Comparison of ENCODE assay signal across 9 mouse cellular contexts in the genomic region with DNA sequence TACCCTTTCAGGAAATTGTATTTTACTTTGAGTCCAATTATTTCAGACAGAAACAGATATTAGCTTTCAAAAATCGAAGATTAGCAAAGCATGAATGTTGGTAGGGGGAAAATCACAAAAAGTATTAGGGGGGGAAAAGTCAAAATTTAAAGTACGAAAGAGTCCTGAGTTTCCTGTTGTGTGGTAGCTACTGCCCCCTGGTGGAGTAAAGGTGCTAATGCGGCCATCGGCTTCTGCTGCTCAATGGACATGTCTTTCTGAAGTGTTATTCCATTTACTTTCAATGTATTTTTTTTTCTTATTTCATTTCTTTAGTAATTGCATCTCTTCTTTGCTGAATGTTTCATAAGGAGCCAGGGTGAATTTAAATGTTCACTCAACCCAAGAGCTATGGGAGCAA.
A peak's percentile ranks its signal among the peaks of the same experiment; 100 is the strongest.
DNase-seq lines count a peak whose midpoint lies in the region; ATAC-seq lines count a peak whose summit lies in the region.
"Had no signal": no experiment of that assay in that cellular context is flagged by ENCODE, and none has a peak within 500 bp of the region (broad histone marks: within the 10 kb centered on the region; RNA-seq: fewer than 3 reads in every experiment).

No protein-coding gene starts in this region.

- 14% methylated on average over 4 of the region's 4 CpGs for WGBS in embryonic facial prominence, embryonic 14.5 days

- no peak overlapping the region for H3K4me2 ChIP-seq in embryonic facial prominence, embryonic 14.5 days (ENCODE audit: low read depth, low read length)
- H3K4me2 ChIP-seq: liver, embryonic 15.5 days had no signal

- no peaks in the 10 kb centered on the region for H3K27me3 ChIP-seq in embryonic facial prominence, embryonic 14.5 days (replicated peaks; ENCODE audit: control insufficient read depth, insufficient read depth, low read length)
- H3K27me3 ChIP-seq: liver, embryonic 15.5 days had no signal

- H3K27ac ChIP-seq in embryonic facial prominence, embryonic 14.5 days (replicated peaks; ENCODE audit: low read depth, low read length) = no peak overlapping the region
- H3K27ac ChIP-seq: liver, embryonic 15.5 days had no signal

- no peaks in the 10 kb centered on the region for H3K4me1 ChIP-seq in embryonic facial prominence, embryonic 14.5 days (ENCODE audit: control insufficient read depth, insufficient read depth, low read length)
- H3K4me1 ChIP-seq: liver, embryonic 15.5 days had no signal

- peak; percentile 28 for DNase-seq in urinary bladder, postnatal 14 days (ENCODE audit: low spot score)
- DNase-seq in urinary bladder, postnatal 10 days (ENCODE audit: low spot score) = no peak
- peak; percentile 50 for DNase-seq in adrenal gland, postnatal 25 days
- peak; percentile 20 for DNase-seq in embryonic facial prominence, embryonic 14.5 days (ENCODE audit: low spot score)
- peak; percentile 51 to 60 for DNase-seq in heart, postnatal 36 days
- DNase-seq in left cerebral cortex, postnatal 36 days (ENCODE audit: low spot score in 2 of 2) = peak; percentile 50
- DNase-seq in retina, postnatal 7 days (ENCODE audit: low read depth, low spot score) = peak; percentile 20

- intact Hi-C loops in heart, postnatal 36 days (cut with DNase I) = no loop called here
- intact Hi-C loops in left cerebral cortex, postnatal 36 days (cut with DNase I) = loop anchor here (5.0 to 10.0 kb wide), 2 partner anchors 1120 to 1662 kb away; no protein-coding TSS in a partner anchor

- no peak overlapping the region for H3K9ac ChIP-seq in embryonic facial prominence, embryonic 14.5 days (ENCODE audit: low read depth, low read length)
- H3K9ac ChIP-seq: liver, embryonic 15.5 days had no signal

- no peak for ATAC-seq in embryonic facial prominence, embryonic 14.5 days (ENCODE audit: low read depth)
- no peak for ATAC-seq in monocyte, adult 5-6 weeks (replicated peaks; ENCODE audit: insufficient number of reproducible peaks, low FRiP score, low TSS enrichment, poor library complexity, severe bottlenecking)

- H3K9me3 ChIP-seq in embryonic facial prominence, embryonic 14.5 days (ENCODE audit: control insufficient read depth, low read length) = no peaks in the 10 kb centered on the region
- H3K9me3 ChIP-seq: liver, embryonic 15.5 days had no signal

- H3K4me3 ChIP-seq in embryonic facial prominence, embryonic 14.5 days (ENCODE audit: low read depth, low read length) = no peak overlapping the region
- H3K4me3 ChIP-seq: liver, embryonic 15.5 days had no signal

- H3K36me3 ChIP-seq in embryonic facial prominence, embryonic 14.5 days (ENCODE audit: control insufficient read depth, insufficient read depth, low read length) = no peaks in the 10 kb centered on the region
- H3K36me3 ChIP-seq: liver, embryonic 15.5 days had no signal
